ENCODE assay signal across 8 mouse cellular contexts in the genomic region with DNA sequence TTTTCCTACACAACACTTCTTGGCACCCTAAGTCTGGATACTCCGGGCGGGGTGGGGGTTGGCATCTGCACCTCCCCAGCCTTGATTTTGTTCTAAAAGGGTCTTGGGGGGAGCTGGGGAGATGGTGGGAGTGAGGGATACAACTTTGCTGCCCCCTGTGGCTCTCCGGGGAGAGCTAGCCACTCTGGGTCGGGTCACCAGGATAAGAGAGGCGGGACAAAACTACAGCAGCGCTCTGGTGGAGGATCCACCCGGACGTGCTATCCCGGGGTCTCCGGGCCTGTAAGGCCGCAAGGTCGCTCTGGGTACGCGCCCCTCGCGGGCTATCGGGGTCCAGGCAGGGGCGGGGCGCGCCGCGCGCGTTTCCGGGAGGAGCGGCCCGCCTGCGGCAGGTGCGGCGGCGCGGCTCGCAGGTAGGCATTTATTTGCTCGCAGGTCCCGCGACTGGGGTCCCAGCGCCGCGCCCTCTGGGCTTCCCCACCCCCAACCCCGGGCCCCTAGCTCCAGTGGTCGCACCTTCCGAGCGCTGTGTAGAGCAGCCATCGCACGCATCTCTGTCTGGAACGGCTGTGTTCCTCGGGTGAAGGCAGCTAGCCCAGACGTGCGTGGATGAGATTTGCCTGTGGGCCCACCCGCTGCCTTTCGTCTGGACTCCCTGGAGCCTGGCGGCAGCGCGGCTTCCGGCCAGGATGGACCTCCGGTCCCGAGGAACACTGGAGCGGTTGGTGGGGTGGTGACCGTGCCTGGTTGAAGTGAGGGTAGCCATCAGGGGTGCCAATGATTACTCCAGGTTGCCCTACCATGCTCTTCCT. TPM values are rescaled to one million over a fixed set of nuclear protein-coding genes. Genes with fewer than 3 reads are reported as not detected.
A peak's percentile ranks its signal among the peaks of the same experiment; 100 is the strongest.
DNase-seq lines count a peak whose midpoint lies in the region; ATAC-seq and TF ChIP-seq lines count a peak whose summit lies in the region.

No protein-coding gene starts in this region.

- peak overlapping the region; percentile 58 for H3K4me2 ChIP-seq in forebrain, embryonic 12.5 days
- peak overlapping the region; percentile 92 for H3K4me2 ChIP-seq in intestine, embryonic 15.5 days (replicated peaks)

- peaks cover 4% of the 10 kb centered on the region for H3K79me2 ChIP-seq in C2C12 (ENCODE audit: control insufficient read depth, insufficient read depth)

- peaks cover 3% of the 10 kb centered on the region for H3K36me3 ChIP-seq in C2C12 (ENCODE audit: control insufficient read depth, insufficient read depth)
- H3K36me3 ChIP-seq in forebrain, embryonic 12.5 days (replicated peaks) = peaks cover 12% of the 10 kb centered on the region; the same call in 1 of the 2 replicates
- H3K36me3 ChIP-seq in intestine, embryonic 15.5 days = peaks cover 5% of the 10 kb centered on the region

- peak overlapping the region; percentile 47 for H3K9ac ChIP-seq in forebrain, embryonic 12.5 days
- H3K9ac ChIP-seq in intestine, embryonic 15.5 days = peak overlapping the region; percentile 62

- peak overlapping the region; percentile 39 for H3ac ChIP-seq in C2C12 (ENCODE audit: control insufficient read depth, insufficient read length, low read depth)

- TF ChIP-seq CTCF in C2C12 (IDR thresholded peaks at IDR 0.05; ENCODE audit: control insufficient read depth, insufficient read depth, insufficient read length) = no peak

- no peaks in the 10 kb centered on the region for H3K79me3 ChIP-seq in C2C12 (ENCODE audit: low read depth)

- ATAC-seq in forebrain, embryonic 12.5 days (ENCODE audit: low FRiP score) = no peak
- ATAC-seq in intestine, embryonic 15.5 days = peak; percentile 18

- no peaks in the 10 kb centered on the region for H3K9me3 ChIP-seq in forebrain, embryonic 12.5 days
- no peaks in the 10 kb centered on the region for H3K9me3 ChIP-seq in intestine, embryonic 15.5 days

- no peak overlapping the region for H3K4me3 ChIP-seq in C2C12 (ENCODE audit: insufficient read depth, poor library complexity, severe bottlenecking)
- peak overlapping the region; percentile 38 for H3K4me3 ChIP-seq in forebrain, embryonic 12.5 days (replicated peaks)
- peak overlapping the region; percentile 49 for H3K4me3 ChIP-seq in intestine, embryonic 15.5 days (replicated peaks)

- DNase-seq in adrenal gland, adult (ENCODE audit: inconsistent age in 2 of 2, low spot score in 1 of 2) = peak; percentile 46 to 68
- DNase-seq in adrenal gland, postnatal 25 days = no peak
- peak; percentile 76 for DNase-seq in lung, postnatal 10 days
- DNase-seq in B cell, adult 2 months = no peak
- DNase-seq in embryo, embryonic 9.5 days (ENCODE audit: extremely low spot score) = no peak

- no peaks in the 10 kb centered on the region for H3K27me3 ChIP-seq in C2C12 (ENCODE audit: control insufficient read depth, insufficient read depth, insufficient read length)
- peaks cover 81% of the 10 kb centered on the region for H3K27me3 ChIP-seq in forebrain, embryonic 12.5 days
- H3K27me3 ChIP-seq in intestine, embryonic 15.5 days (replicated peaks) = peaks cover 45% of the 10 kb centered on the region

- WGBS in forebrain, embryonic 12.5 days = 3% methylated on average over 52 of the region's 59 CpGs
- 2% methylated on average over 59 of the region's 59 CpGs for WGBS in intestine, embryonic 15.5 days

- H3K4me1 ChIP-seq in forebrain, embryonic 12.5 days = peaks cover 25% of the 10 kb centered on the region
- H3K4me1 ChIP-seq in intestine, embryonic 15.5 days (replicated peaks) = peaks cover 40% of the 10 kb centered on the region

- no peak overlapping the region for H3K27ac ChIP-seq in forebrain, embryonic 12.5 days
- H3K27ac ChIP-seq in intestine, embryonic 15.5 days = peak overlapping the region; percentile 56

TF ChIP-seq in C2C12, 6 proteins besides CTCF, POLR2A, EP300 and RAD21:
- TF ChIP-seq MYOG (IDR thresholded peaks at IDR 0.05; ENCODE audit: control insufficient read depth, extremely low read depth, insufficient read length) (no peak), MAX (IDR thresholded peaks at IDR 0.05) (no peak), CEBPB (IDR thresholded peaks at IDR 0.05; ENCODE audit: low read depth) (no peak), USF1 (IDR thresholded peaks at IDR 0.05; ENCODE audit: low read depth) (no peak)

RNA-seq across cellular contexts. Expression of gene Cracr2b, which starts 0.8 kb away (rescaled TPM):
- 9.9 and 13.5 TPM in 2 replicates for total RNA-seq in adrenal gland, postnatal 25 days (2021)
- 4.5 TPM for polyA plus RNA-seq in C2C12 (2012; fragmentation: generic; extraction: Trizol)
- 4.0 and 4.3 TPM in 2 replicates for polyA plus RNA-seq in forebrain, embryonic 12.5 days (2016; fragmentation: Nextera tagmentation; extraction: Ambion mirVana)
- polyA plus RNA-seq in intestine, embryonic 15.5 days (2015; fragmentation: Nextera tagmentation; extraction: Ambion mirVana) = 16.5 and 22.0 TPM in 2 replicates

RNA-seq across cellular contexts. Expression of gene Cd151, which starts 5.5 kb away (rescaled TPM):
- total RNA-seq in adrenal gland, postnatal 25 days (2021) = 287 and 310 TPM in 2 replicates
- 334 TPM for polyA plus RNA-seq in C2C12 (2012; fragmentation: generic; extraction: Trizol)
- polyA plus RNA-seq in forebrain, embryonic 12.5 days (2016; fragmentation: Nextera tagmentation; extraction: Ambion mirVana) = 13.9 and 18.2 TPM in 2 replicates
- polyA plus RNA-seq in intestine, embryonic 15.5 days (2015; fragmentation: Nextera tagmentation; extraction: Ambion mirVana) = 21.5 and 25.5 TPM in 2 replicates

RNA-seq across cellular contexts. Expression of gene Pnpla2, which starts 6.7 kb away (rescaled TPM):
- total RNA-seq in adrenal gland, postnatal 25 days (2021) = 538 and 617 TPM in 2 replicates
- 32.8 TPM for polyA plus RNA-seq in C2C12 (2012; fragmentation: generic; extraction: Trizol)
- polyA plus RNA-seq in forebrain, embryonic 12.5 days (2016; fragmentation: Nextera tagmentation; extraction: Ambion mirVana) = 16.2 and 18.3 TPM in 2 replicates
- polyA plus RNA-seq in intestine, embryonic 15.5 days (2015; fragmentation: Nextera tagmentation; extraction: Ambion mirVana) = 35.1 and 38.1 TPM in 2 replicates

RNA-seq across cellular contexts. Expression of gene Polr2l, which starts 13.2 kb away (rescaled TPM):
- total RNA-seq in adrenal gland, postnatal 25 days (2021) = 89.5 and 102 TPM in 2 replicates
- polyA plus RNA-seq in C2C12 (2012; fragmentation: generic; extraction: Trizol) = 124 TPM
- polyA plus RNA-seq in forebrain, embryonic 12.5 days (2016; fragmentation: Nextera tagmentation; extraction: Ambion mirVana) = 69.8 and 78.4 TPM in 2 replicates
- polyA plus RNA-seq in intestine, embryonic 15.5 days (2015; fragmentation: Nextera tagmentation; extraction: Ambion mirVana) = 57.9 and 61.9 TPM in 2 replicates

RNA-seq across cellular contexts. Expression of gene Tspan4, which starts 13.3 kb away (rescaled TPM):
- 70.9 and 99.3 TPM in 2 replicates for total RNA-seq in adrenal gland, postnatal 25 days (2021)
- polyA plus RNA-seq in C2C12 (2012; fragmentation: generic; extraction: Trizol) = 278 TPM
- polyA plus RNA-seq in forebrain, embryonic 12.5 days (2016; fragmentation: Nextera tagmentation; extraction: Ambion mirVana) = 18.8 and 24.2 TPM in 2 replicates
- 60.7 and 67.8 TPM in 2 replicates for polyA plus RNA-seq in intestine, embryonic 15.5 days (2015; fragmentation: Nextera tagmentation; extraction: Ambion mirVana)

Comparison
In these comparisons a context has a peak if more than half of its experiments do, and no peak if none do; other contexts are left out.
1. DNase-seq: peak in adrenal gland, adult (2 of 2) and lung, postnatal 10 days (single experiment); none in adrenal gland, postnatal 25 days (single experiment), B cell, adult 2 months (0 of 2) and embryo, embryonic 9.5 days (single experiment).
2. RNA of gene Cd151, which starts 5.5 kb away (polyA plus RNA-seq): 334 TPM in C2C12 (single experiment); 21.5 to 25.5 TPM in intestine, embryonic 15.5 days and 13.9 to 18.2 TPM in forebrain, embryonic 12.5 days; every median in the first group is over 10 times any median in the second.